Mouse (Mus musculus) lung, postnatal 0 days (tissue): ENCODE results near the gene Rhbdf2. TPM values are rescaled to one million over a fixed set of nuclear protein-coding genes. Genes with fewer than 3 reads are reported as not detected.

ENCODE experiments used
- ATAC-seq: fragments of 200-750 bp; cut with Nextera tagmentation; 2 replicates; pipeline ENCODE4 v1.8.0; 2017; ENCODE audit warnings: moderate library complexity
- DNase-seq: peaks from one replicate; pipeline ENCODE4 v3.0.0-alpha.2; 2016; ENCODE audit warnings: low spot score
- H3K27ac ChIP-seq: fragments of 300-500 bp; sonication (generic); 2 replicates; pipeline ENCODE4 v1.5.1; 2014; ENCODE audit warnings: antibody characterized with exemption, mild to moderate bottlenecking, low read length, mixed read lengths
- H3K27me3 ChIP-seq: fragments of 300-500 bp; sonication (generic); replicated peaks from 2 replicates; pipeline ENCODE4 v1.6.1; 2014; ENCODE audit warnings: low read length, mixed read lengths; ENCODE audit not compliant: insufficient read depth
- H3K36me3 ChIP-seq: fragments of 300-500 bp; sonication (generic); 2 replicates; pipeline ENCODE4 v1.6.1; 2014; ENCODE audit warnings: low read length, mixed read lengths; ENCODE audit not compliant: insufficient read depth
- H3K4me1 ChIP-seq: fragments of 300-500 bp; sonication (generic); 2 replicates; pipeline ENCODE4 v1.6.1; 2014; ENCODE audit warnings: antibody characterized with exemption, low read depth, low read length, mixed read lengths; ENCODE audit not compliant: insufficient read depth
- H3K4me2 ChIP-seq: fragments of 300-500 bp; sonication (generic); replicated peaks from 2 replicates; pipeline ENCODE4 v1.6.1; 2014; ENCODE audit warnings: low read depth, mild to moderate bottlenecking, low read length, moderate library complexity, mixed read lengths
- H3K4me3 ChIP-seq: fragments of 300-500 bp; sonication (generic); 2 replicates; pipeline ENCODE4 v1.5.1; 2014; ENCODE audit warnings: low read depth, low read length
- H3K9ac ChIP-seq: fragments of 300-500 bp; sonication (generic); replicated peaks from 2 replicates; pipeline ENCODE4 v1.6.1; 2014; ENCODE audit warnings: low read depth, mild to moderate bottlenecking
- H3K9me3 ChIP-seq: fragments of 300-500 bp; sonication (generic); 2 replicates; pipeline ENCODE4 v1.6.1; 2016; ENCODE audit warnings: low read length, mixed read lengths
- CTCF ChIP-seq: IDR thresholded peaks from 2 replicates; pipeline ENCODE4 v1.5.1; 2016; ENCODE audit warnings: antibody characterized with exemption, mild to moderate bottlenecking
- EP300 ChIP-seq: IDR thresholded peaks from 2 replicates; pipeline ENCODE4 v1.6.1; 2016; ENCODE audit warnings: antibody characterized with exemption, mild to moderate bottlenecking, control low read depth
- WGBS: fragments of 180-500 bp; shearing (Covaris S2); extraction: QIAGEN DNeasy Blood & Tissue Kit; methylation state at CpG from one replicate; pipeline ENCODE4 v1.1.7; 2014; 5-methylcytosine and 5-hydroxymethylcytosine counted together
- polyA plus RNA-seq: library from polyadenylated mRNA; unstranded; fragments of >200 nt; fragmentation: Nextera tagmentation; extraction: Ambion mirVana; gene quantifications from 2 replicates; pipeline ENCODE4 v1.2.1, GENCODE M21; 2015

Gene Rhbdf2
- polyA plus RNA-seq, 1 experiment from 2014 or later = 23.5 TPM

GRCm38 (mm10) chr11:116645446-116646110 lies 18.8 kb upstream of the Rhbdf2 start:
- Histone ChIP-seq H3K9ac (no peak overlapping the region), H3K27me3 (no peaks in the 10 kb centered on the region), H3K9me3 (no peaks in the 10 kb centered on the region), H3K4me3 (no peak overlapping the region), H3K4me1 (peaks cover 19% of the 10 kb centered on the region), H3K36me3 (no peaks in the 10 kb centered on the region), H3K27ac (no peak overlapping the region), H3K4me2 (no peak overlapping the region)
- no peak for ATAC-seq
- DNase-seq = no peak
- TF ChIP-seq CTCF (no peak), EP300 (no peak)
- 68% methylated on average over 8 of the region's 8 CpGs for WGBS

- 48% methylated on average over 21 of the region's 21 CpGs for WGBS
- no peak overlapping the region for H3K4me3 ChIP-seq
- peaks cover 19% of the 10 kb centered on the region for H3K4me1 ChIP-seq
- DNase-seq = no peak
- H3K27ac ChIP-seq = no peak overlapping the region; the same call in 1 of the 2 replicates
- H3K9ac ChIP-seq = no peak overlapping the region
- TF ChIP-seq CTCF (no peak), EP300 (no peak)
- no peaks in the 10 kb centered on the region for H3K36me3 ChIP-seq
- no peaks in the 10 kb centered on the region for H3K9me3 ChIP-seq
- no peak for ATAC-seq
- H3K4me2 ChIP-seq = no peak overlapping the region
- no peaks in the 10 kb centered on the region for H3K27me3 ChIP-seq
Measured at GRCm38 (mm10) chr11:116644225-116645112, 17.6 kb upstream of the Rhbdf2 start.

GRCm38 (mm10) chr11:116643579-116644224 lies 16.9 kb upstream of the Rhbdf2 start:
- ATAC-seq = no peak
- Histone ChIP-seq H3K4me3 (no peak overlapping the region), H3K9me3 (no peaks in the 10 kb centered on the region), H3K36me3 (no peaks in the 10 kb centered on the region), H3K9ac (no peak overlapping the region), H3K4me1 (peaks cover 19% of the 10 kb centered on the region), H3K4me2 (no peak overlapping the region; the same call in 1 of the 2 replicates), H3K27me3 (no peaks in the 10 kb centered on the region), H3K27ac (no peak overlapping the region)
- no peak for DNase-seq
- no peak for TF ChIP-seq EP300
- no peak for TF ChIP-seq CTCF
- 14% methylated on average over 19 of the region's 19 CpGs for WGBS

GRCm38 (mm10) chr11:116642681-116643578 lies 16.1 kb upstream of the Rhbdf2 start:
- Histone ChIP-seq H3K9ac (no peak overlapping the region), H3K4me3 (no peak overlapping the region)
- ATAC-seq = peak; percentile 55

GRCm38 (mm10) chr11:116641731-116642130 lies 14.9 kb upstream of the Rhbdf2 start:
- DNase-seq = no peak
- WGBS = 67% methylated on average over 3 of the region's 3 CpGs

More at GRCm38 (mm10) chr11:116642681-116643578, 16.1 kb upstream of the Rhbdf2 start:
- Histone ChIP-seq H3K9me3 (no peaks in the 10 kb centered on the region), H3K4me1 (peaks cover 12% of the 10 kb centered on the region), H3K27me3 (no peaks in the 10 kb centered on the region), H3K27ac (no peak overlapping the region), H3K36me3 (no peaks in the 10 kb centered on the region), H3K4me2 (no peak overlapping the region; the same call in 1 of the 2 replicates)
- WGBS = 37% methylated on average over 14 of the region's 14 CpGs
- DNase-seq = peak; percentile 93
- peak; percentile 49 for TF ChIP-seq EP300
- peak; percentile 98 for TF ChIP-seq CTCF

More at GRCm38 (mm10) chr11:116641731-116642130, 14.9 kb upstream of the Rhbdf2 start:
- TF ChIP-seq CTCF (no peak), EP300 (no peak)
- Histone ChIP-seq H3K36me3 (no peaks in the 10 kb centered on the region), H3K4me1 (peaks cover 5% of the 10 kb centered on the region; the same call in 1 of the 2 replicates), H3K27me3 (no peaks in the 10 kb centered on the region), H3K9me3 (no peaks in the 10 kb centered on the region), H3K4me2 (no peak overlapping the region), H3K27ac (no peak overlapping the region), H3K9ac (no peak overlapping the region), H3K4me3 (no peak overlapping the region)
- ATAC-seq = no peak
